Mouse (Mus musculus): Measurements from ENCODE around the gene Ccdc60. TPM values are rescaled to one million over a fixed set of nuclear protein-coding genes. Genes with fewer than 3 reads are reported as not detected.

Ccdc60 gene
- polyA plus RNA-seq, 1 experiment from 2014 or later = 2.7 TPM

- Histone ChIP-seq H3K4me1 (ENCODE audit: control insufficient read depth, insufficient read depth, low read length) (no peaks in the 10 kb centered on the region), H3K36me3 (ENCODE audit: control insufficient read depth, insufficient read depth, low read length) (no peaks in the 10 kb centered on the region), H3K9ac (ENCODE audit: low read length) (no peak overlapping the region), H3K4me3 (replicated peaks; ENCODE audit: low read length) (no peak overlapping the region), H3K4me2 (ENCODE audit: low read depth, low read length) (no peak overlapping the region), H3K27me3 (ENCODE audit: control insufficient read depth, insufficient read depth, low read length) (no peaks in the 10 kb centered on the region; the same call in 1 of the 2 replicates), H3K9me3 (replicated peaks; ENCODE audit: control insufficient read depth, low read length) (no peaks in the 10 kb centered on the region), H3K27ac (ENCODE audit: low read length) (no peak overlapping the region)
- no peak for ATAC-seq (ENCODE audit: insufficient read depth, low FRiP score)
- 29% methylated on average over 1 of the region's 2 CpGs for WGBS
These were observed 148.1 kb downstream of the Ccdc60 start for GRCm38 (mm10) chr5:116140682-116141081.

GRCm38 (mm10) chr5:116123344-116123743 is 165.4 kb downstream of the Ccdc60 start:
- Histone ChIP-seq H3K36me3 (ENCODE audit: control insufficient read depth, insufficient read depth, low read length) (no peaks in the 10 kb centered on the region), H3K27me3 (ENCODE audit: control insufficient read depth, insufficient read depth, low read length) (no peaks in the 10 kb centered on the region), H3K4me2 (ENCODE audit: low read depth, low read length) (no peak overlapping the region), H3K27ac (ENCODE audit: low read length) (no peak overlapping the region), H3K9me3 (replicated peaks; ENCODE audit: control insufficient read depth, low read length) (no peaks in the 10 kb centered on the region), H3K4me3 (replicated peaks; ENCODE audit: low read length) (no peak overlapping the region), H3K4me1 (ENCODE audit: control insufficient read depth, insufficient read depth, low read length) (no peaks in the 10 kb centered on the region), H3K9ac (ENCODE audit: low read length) (no peak overlapping the region)
- 9% methylated on average over 11 of the region's 11 CpGs for WGBS
- ATAC-seq (ENCODE audit: insufficient read depth, low FRiP score) = peak; percentile 76; the same call in 1 of the 2 replicates

- no peaks in the 10 kb centered on the region for H3K27me3 ChIP-seq (ENCODE audit: control insufficient read depth, insufficient read depth, low read length)
- WGBS = 37% methylated on average over 9 of the region's 9 CpGs
- no peak for ATAC-seq (ENCODE audit: insufficient read depth, low FRiP score)
These were observed 172.2 kb downstream of the Ccdc60 start for GRCm38 (mm10) chr5:116116567-116116966.

GRCm38 (mm10) chr5:116116110-116116509 is 172.7 kb downstream of the Ccdc60 start:
- no peak for ATAC-seq (ENCODE audit: insufficient read depth, low FRiP score)
- Histone ChIP-seq H3K4me3 (replicated peaks; ENCODE audit: low read length) (no peak overlapping the region), H3K4me1 (ENCODE audit: control insufficient read depth, insufficient read depth, low read length) (0 out of 2 replicates have a peak, but pooled peaks cover 6% of the 10 kb centered on the region), H3K27me3 (ENCODE audit: control insufficient read depth, insufficient read depth, low read length) (no peaks in the 10 kb centered on the region), H3K4me2 (ENCODE audit: low read depth, low read length) (no peak overlapping the region), H3K9ac (ENCODE audit: low read length) (no peak overlapping the region), H3K36me3 (ENCODE audit: control insufficient read depth, insufficient read depth, low read length) (no peaks in the 10 kb centered on the region), H3K9me3 (replicated peaks; ENCODE audit: control insufficient read depth, low read length) (no peaks in the 10 kb centered on the region), H3K27ac (ENCODE audit: low read length) (no peak overlapping the region)
- WGBS = 37% methylated on average over 4 of the region's 4 CpGs

More at GRCm38 (mm10) chr5:116116567-116116966, 172.2 kb downstream of the Ccdc60 start:
- no peaks in the 10 kb centered on the region for H3K36me3 ChIP-seq (ENCODE audit: control insufficient read depth, insufficient read depth, low read length)
- no peak overlapping the region for H3K4me3 ChIP-seq (replicated peaks; ENCODE audit: low read length)
- no peak overlapping the region for H3K4me2 ChIP-seq (ENCODE audit: low read depth, low read length)
- no peak overlapping the region for H3K27ac ChIP-seq (ENCODE audit: low read length)
- no peaks in the 10 kb centered on the region for H3K9me3 ChIP-seq (replicated peaks; ENCODE audit: control insufficient read depth, low read length)
- 0 out of 2 replicates have a peak, but pooled peaks cover 6% of the 10 kb centered on the region for H3K4me1 ChIP-seq (ENCODE audit: control insufficient read depth, insufficient read depth, low read length)
- no peak overlapping the region for H3K9ac ChIP-seq (ENCODE audit: low read length)

- Histone ChIP-seq H3K9me3 (replicated peaks; ENCODE audit: control insufficient read depth, low read length) (no peaks in the 10 kb centered on the region), H3K4me1 (ENCODE audit: control insufficient read depth, insufficient read depth, low read length) (0 out of 2 replicates have a peak, but pooled peaks cover 6% of the 10 kb centered on the region), H3K27ac (ENCODE audit: low read length) (no peak overlapping the region), H3K4me2 (ENCODE audit: low read depth, low read length) (no peak overlapping the region), H3K4me3 (replicated peaks; ENCODE audit: low read length) (no peak overlapping the region), H3K9ac (ENCODE audit: low read length) (no peak overlapping the region), H3K27me3 (ENCODE audit: control insufficient read depth, insufficient read depth, low read length) (no peaks in the 10 kb centered on the region), H3K36me3 (ENCODE audit: control insufficient read depth, insufficient read depth, low read length) (no peaks in the 10 kb centered on the region)
- WGBS = 60% methylated on average over 14 of the region's 14 CpGs
- no peak for ATAC-seq (ENCODE audit: insufficient read depth, low FRiP score)
These were observed 173.5 kb downstream of the Ccdc60 start for GRCm38 (mm10) chr5:116115071-116115834.

DNA sequence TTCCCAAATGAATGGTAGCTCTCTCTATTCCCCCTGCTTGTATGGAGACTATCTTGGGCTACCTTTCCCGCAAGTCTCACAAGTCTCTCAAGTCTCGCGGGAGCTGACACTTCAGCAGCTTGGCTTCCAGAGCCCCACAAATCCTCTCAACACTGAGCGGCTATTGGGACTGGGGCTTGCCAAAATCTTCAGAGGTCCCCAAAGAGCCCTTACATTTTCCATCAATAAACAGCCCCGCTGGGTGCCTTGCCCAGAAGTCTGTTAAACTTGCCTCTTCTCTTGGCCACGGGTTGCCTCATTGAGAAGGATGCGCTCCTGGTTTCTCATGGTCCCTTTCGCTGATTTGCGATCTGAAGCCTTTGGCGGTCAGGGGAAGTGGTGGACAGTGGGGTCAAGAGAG is 180.1 kb downstream of the Ccdc60 start:
- no peak overlapping the region for H3K9ac ChIP-seq (ENCODE audit: low read length)
- ATAC-seq (ENCODE audit: insufficient read depth, low FRiP score) = no peak
- H3K4me1 ChIP-seq (ENCODE audit: control insufficient read depth, insufficient read depth, low read length) = no peaks in the 10 kb centered on the region
- H3K4me2 ChIP-seq (ENCODE audit: low read depth, low read length) = no peak overlapping the region
- no peaks in the 10 kb centered on the region for H3K27me3 ChIP-seq (ENCODE audit: control insufficient read depth, insufficient read depth, low read length)
- H3K36me3 ChIP-seq (ENCODE audit: control insufficient read depth, insufficient read depth, low read length) = no peaks in the 10 kb centered on the region
- H3K4me3 ChIP-seq (replicated peaks; ENCODE audit: low read length) = no peak overlapping the region
- WGBS = 88% methylated on average over 10 of the region's 10 CpGs
- no peaks in the 10 kb centered on the region for H3K9me3 ChIP-seq (replicated peaks; ENCODE audit: control insufficient read depth, low read length)
- no peak overlapping the region for H3K27ac ChIP-seq (ENCODE audit: low read length)

- no peak overlapping the region for H3K9ac ChIP-seq (ENCODE audit: low read length)
- no peak for ATAC-seq (ENCODE audit: insufficient read depth, low FRiP score)
- H3K4me3 ChIP-seq (replicated peaks; ENCODE audit: low read length) = no peak overlapping the region
- H3K36me3 ChIP-seq (ENCODE audit: control insufficient read depth, insufficient read depth, low read length) = no peaks in the 10 kb centered on the region
- no peak overlapping the region for H3K4me2 ChIP-seq (ENCODE audit: low read depth, low read length)
- no peaks in the 10 kb centered on the region for H3K4me1 ChIP-seq (ENCODE audit: control insufficient read depth, insufficient read depth, low read length)
- H3K27ac ChIP-seq (ENCODE audit: low read length) = no peak overlapping the region
- 80% methylated on average over 6 of the region's 6 CpGs for WGBS
- no peaks in the 10 kb centered on the region for H3K9me3 ChIP-seq (replicated peaks; ENCODE audit: control insufficient read depth, low read length)
- peaks cover 19% of the 10 kb centered on the region; the same call in 1 of the 2 replicates for H3K27me3 ChIP-seq (ENCODE audit: control insufficient read depth, insufficient read depth, low read length)
These were observed 204.6 kb downstream of the Ccdc60 start for GRCm38 (mm10) chr5:116084231-116084630.

- no peaks in the 10 kb centered on the region for H3K9me3 ChIP-seq (replicated peaks; ENCODE audit: control insufficient read depth, low read length)
- WGBS = 9% methylated on average over 17 of the region's 17 CpGs
- no peak within 1 kb of the TSS for H3K4me2 ChIP-seq (ENCODE audit: low read depth, low read length)
These were observed 205.7 kb downstream of the Ccdc60 start, which contains the start of gene Tmem233 for GRCm38 (mm10) chr5:116083081-116083480. Gene Tmem233, minus strand, starts transcription at chr5:116083244.

DNA sequence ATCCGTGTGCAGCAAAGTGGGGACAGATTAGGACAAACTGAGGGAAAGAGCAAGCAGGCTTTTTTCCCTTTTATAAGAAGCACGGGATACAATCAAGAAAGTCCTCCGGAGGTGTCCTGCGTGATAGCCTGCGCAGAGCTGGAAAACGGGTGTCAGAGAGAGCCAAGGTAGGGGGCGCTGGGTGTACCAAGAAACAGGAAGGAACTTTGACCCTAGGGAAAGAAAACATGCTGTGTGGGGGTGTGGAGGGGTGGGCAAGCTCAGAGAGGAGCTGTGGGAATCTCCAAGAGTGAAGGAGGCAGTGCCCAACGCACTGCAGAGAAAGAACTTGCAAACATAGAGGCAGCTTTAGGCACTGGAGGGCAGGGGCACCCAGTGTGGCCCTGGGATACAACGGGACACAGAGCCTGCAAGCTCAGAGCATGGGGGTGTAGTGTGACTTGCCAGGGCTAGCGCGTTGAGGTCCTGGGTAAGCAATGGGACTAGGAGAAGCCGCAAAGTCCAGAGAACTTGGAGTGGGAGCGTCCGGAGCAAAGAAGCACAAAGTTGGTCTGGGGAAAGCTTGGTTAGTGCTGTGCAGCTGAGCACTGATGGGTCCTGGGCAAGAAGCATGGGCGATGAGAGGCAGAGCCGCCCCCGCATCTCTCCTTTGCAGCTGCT is 206.4 kb downstream of the Ccdc60 start:
- Histone ChIP-seq H3K9ac (ENCODE audit: low read length) (no peak overlapping the region), H3K4me2 (ENCODE audit: low read depth, low read length) (no peak overlapping the region), H3K36me3 (ENCODE audit: control insufficient read depth, insufficient read depth, low read length) (no peaks in the 10 kb centered on the region), H3K27ac (ENCODE audit: low read length) (no peak overlapping the region), H3K27me3 (ENCODE audit: control insufficient read depth, insufficient read depth, low read length) (peaks cover 19% of the 10 kb centered on the region; the same call in 1 of the 2 replicates), H3K4me1 (ENCODE audit: control insufficient read depth, insufficient read depth, low read length) (no peaks in the 10 kb centered on the region), H3K4me3 (replicated peaks; ENCODE audit: low read length) (no peak overlapping the region), H3K9me3 (replicated peaks; ENCODE audit: control insufficient read depth, low read length) (no peaks in the 10 kb centered on the region)
- ATAC-seq (ENCODE audit: insufficient read depth, low FRiP score) = no peak
- 35% methylated on average over 17 of the region's 17 CpGs for WGBS

More at GRCm38 (mm10) chr5:116083081-116083480, 205.7 kb downstream of the Ccdc60 start, which contains the start of gene Tmem233:
- H3K9ac ChIP-seq (ENCODE audit: low read length) = no peak within 1 kb of the TSS
- H3K27ac ChIP-seq (ENCODE audit: low read length) = no peak within 1 kb of the TSS
- no peaks in the 10 kb centered on the region for H3K4me1 ChIP-seq (ENCODE audit: control insufficient read depth, insufficient read depth, low read length)
- peaks cover 19% of the 10 kb centered on the region; the same call in 1 of the 2 replicates for H3K27me3 ChIP-seq (ENCODE audit: control insufficient read depth, insufficient read depth, low read length)
- no peaks in the 10 kb centered on the region for H3K36me3 ChIP-seq (ENCODE audit: control insufficient read depth, insufficient read depth, low read length)
- H3K4me3 ChIP-seq (replicated peaks; ENCODE audit: low read length) = no peak within 1 kb of the TSS
- ATAC-seq (ENCODE audit: insufficient read depth, low FRiP score) = no peak

Measured in stomach, embryonic 16.5 days (tissue).